ENCODE assay signal across 10 mouse cellular contexts in genomic region chr9:97685664-97686063, GRCm38 (mm10).
A peak's percentile ranks its signal among the peaks of the same experiment; 100 is the strongest.
DNase-seq lines count a peak whose midpoint lies in the region; ATAC-seq and TF ChIP-seq lines count a peak whose summit lies in the region.
"Had no signal": no experiment of that assay in that cellular context is flagged by ENCODE, and none has a peak within 500 bp of the region (broad histone marks: within the 10 kb centered on the region; RNA-seq: fewer than 3 reads in every experiment).

No protein-coding gene starts in this region.

- no peaks in the 10 kb centered on the region for H3K9me3 ChIP-seq in hindbrain, postnatal 0 days (ENCODE audit: low read length)
- no peaks in the 10 kb centered on the region for H3K9me3 ChIP-seq in hindbrain, embryonic 12.5 days (replicated peaks)
- H3K9me3 ChIP-seq: liver, embryonic 12.5 days had no signal

- no peak for TF ChIP-seq CTCF in hindbrain, postnatal 0 days (IDR thresholded peaks at IDR 0.05; ENCODE audit: low read depth)
- no peak for TF ChIP-seq CTCF in layer of hippocampus, adult 2 months (conservative IDR thresholded peaks at IDR 0.05)

- no peak overlapping the region for H3K4me3 ChIP-seq in hindbrain, postnatal 0 days (ENCODE audit: low read length)
- H3K4me3 ChIP-seq in hindbrain, embryonic 12.5 days = no peak overlapping the region
- no peak overlapping the region for H3K4me3 ChIP-seq in layer of hippocampus, adult 2 months
- H3K4me3 ChIP-seq: liver, embryonic 12.5 days had no signal

- no peak overlapping the region for H3K4me2 ChIP-seq in hindbrain, postnatal 0 days (ENCODE audit: low read depth, low read length)
- no peak overlapping the region for H3K4me2 ChIP-seq in hindbrain, embryonic 12.5 days (replicated peaks)
- H3K4me2 ChIP-seq: liver, embryonic 12.5 days had no signal

- peak; percentile 87 for ATAC-seq in hindbrain, postnatal 0 days
- ATAC-seq in hindbrain, embryonic 12.5 days (ENCODE audit: low FRiP score) = no peak
- peak; percentile 94 for ATAC-seq in cerebellum, adult (ENCODE audit: insufficient number of reproducible peaks, low FRiP score, low TSS enrichment)
- ATAC-seq in megakaryocyte, adult 5-6 weeks (ENCODE audit: poor library complexity, severe bottlenecking) = no peak
- ATAC-seq: liver, embryonic 12.5 days had no signal

- no peak overlapping the region for H3K9ac ChIP-seq in hindbrain, postnatal 0 days (replicated peaks; ENCODE audit: low read length)
- H3K9ac ChIP-seq in hindbrain, embryonic 12.5 days = no peak overlapping the region
- H3K9ac ChIP-seq: liver, embryonic 12.5 days had no signal

- no peak overlapping the region for H3K27ac ChIP-seq in hindbrain, postnatal 0 days
- H3K27ac ChIP-seq in hindbrain, embryonic 12.5 days = no peak overlapping the region
- H3K27ac ChIP-seq in layer of hippocampus, adult 2 months = peak overlapping the region; percentile 80
- H3K27ac ChIP-seq: liver, embryonic 12.5 days had no signal

- WGBS in hindbrain, postnatal 0 days = 35% methylated on average over 4 of the region's 4 CpGs
- WGBS in hindbrain, embryonic 12.5 days = 69% methylated on average over 4 of the region's 4 CpGs

- no peaks in the 10 kb centered on the region for H3K36me3 ChIP-seq in hindbrain, postnatal 0 days (ENCODE audit: insufficient read depth, low read length)
- H3K36me3 ChIP-seq in hindbrain, embryonic 12.5 days = no peaks in the 10 kb centered on the region
- H3K36me3 ChIP-seq: liver, embryonic 12.5 days had no signal

- no peaks in the 10 kb centered on the region for H3K27me3 ChIP-seq in hindbrain, postnatal 0 days (ENCODE audit: insufficient read depth, low read length)
- H3K27me3 ChIP-seq in hindbrain, embryonic 12.5 days = no peaks in the 10 kb centered on the region
- H3K27me3 ChIP-seq: liver, embryonic 12.5 days had no signal

- H3K4me1 ChIP-seq in hindbrain, postnatal 0 days (ENCODE audit: insufficient read depth, low read length) = no peaks in the 10 kb centered on the region
- H3K4me1 ChIP-seq in hindbrain, embryonic 12.5 days = no peaks in the 10 kb centered on the region
- H3K4me1 ChIP-seq: liver, embryonic 12.5 days had no signal

- peak; percentile 76 for DNase-seq in hindbrain, postnatal 0 days (ENCODE audit: low spot score)
- DNase-seq in cerebellum, adult 8-10 months = peak; percentile 88
- DNase-seq in layer of hippocampus, adult 2 months (ENCODE audit: low spot score in 2 of 2) = peak; percentile 51 to 70
- no peak for DNase-seq in T-cell, adult 2 months (ENCODE audit: low spot score)
- DNase-seq: heart, postnatal 36 days; kidney, adult 8-10 months had no signal

Comparison
In these comparisons a context has a peak if more than half of its experiments do, and no peak if none do; other contexts are left out.
1. ATAC-seq: peak in hindbrain, postnatal 0 days (single experiment) and cerebellum, adult (single experiment); none in hindbrain, embryonic 12.5 days (single experiment) and megakaryocyte, adult 5-6 weeks (single experiment).